Comparison of ENCODE assay signal across 16 mouse cellular contexts in genomic region chr8:79289592-79289991, GRCm38 (mm10). TPM values are rescaled to one million over a fixed set of nuclear protein-coding genes. Genes with fewer than 3 reads are reported as not detected.
A peak's percentile ranks its signal among the peaks of the same experiment; 100 is the strongest.
DNase-seq lines count a peak whose midpoint lies in the region; ATAC-seq lines count a peak whose summit lies in the region.
"Had no signal": no experiment of that assay in that cellular context is flagged by ENCODE, and none has a peak within 500 bp of the region (broad histone marks: within the 10 kb centered on the region; RNA-seq: fewer than 3 reads in every experiment).

No protein-coding gene starts in this region.

- intact Hi-C loops in gastrocnemius, postnatal 36 days (cut with DNase I) = loop anchor here (10.0 kb wide), 1 partner anchor 465 kb away; the partner anchor contains the start of gene Lsm6
- intact Hi-C loops in left cerebral cortex, postnatal 4 days (cut with DNase I) = no loop called here
- intact Hi-C loops in left cerebral cortex, postnatal 14 days (cut with DNase I) = no loop called here

- peak; percentile 15 for DNase-seq in gastrocnemius, postnatal 10 days
- DNase-seq in gastrocnemius, postnatal 36 days = no peak
- peak; percentile 25 for DNase-seq in left cerebral cortex, postnatal 4 days
- no peak for DNase-seq in left cerebral cortex, postnatal 14 days (ENCODE audit: low spot score in 2 of 2)
- peak; percentile 58 for DNase-seq in testis, postnatal 10 days (ENCODE audit: low spot score)
- no peak for DNase-seq in testis, postnatal 14 days (ENCODE audit: low spot score)
- DNase-seq: lung, adult 18-20 months had no signal

- ATAC-seq in CD4-positive, CD25-positive, alpha-beta regulatory T cell, adult 4 months = no peak
- ATAC-seq: intestine, embryonic 15.5 days had no signal

RNA-seq across cellular contexts. Expression of gene Mmaa, which starts 5.1 kb away (rescaled TPM):
- total RNA-seq in gastrocnemius, postnatal 10 days (2021) = 10 to 100 TPM; 17.3 to 17.5 TPM
- total RNA-seq in gastrocnemius, postnatal 36 days (2021) = 10 to 100 TPM; 17.7 to 18.9 TPM
- 10 to 100 TPM; 21.0 to 23.6 TPM for total RNA-seq in left cerebral cortex, postnatal 4 days (2021)
- 10 to 100 TPM; 22.1 to 24.2 TPM for total RNA-seq in left cerebral cortex, postnatal 14 days (2021)
- 10 to 100 TPM in 1 of 2 experiments, 1 to 10 TPM in 1; 8.3 to 10.4 TPM for polyA plus RNA-seq in CD4-positive, CD25-positive, alpha-beta regulatory T cell, adult 4 months (2017; shearing (Covaris generic))

RNA-seq across cellular contexts. Expression of gene 1700011L22Rik, which starts 41.2 kb away (rescaled TPM):
- not detected for total RNA-seq in gastrocnemius, postnatal 10 days (2021)
- total RNA-seq in gastrocnemius, postnatal 36 days (2021) = not detected
- not detected for total RNA-seq in left cerebral cortex, postnatal 4 days (2021)
- total RNA-seq in left cerebral cortex, postnatal 14 days (2021) = not detected
- polyA plus RNA-seq in CD4-positive, CD25-positive, alpha-beta regulatory T cell, adult 4 months (2017; shearing (Covaris generic)) = not detected
- total RNA-seq: heart, adult 8-10 months; hematopoietic stem cell, adult 5-6 weeks; layer of hippocampus, postnatal 10 days had no signal
- polyA plus RNA-seq: embryonic facial prominence, embryonic 10.5 days; intestine, embryonic 15.5 days; limb, embryonic 10.5 days; myocyte; spleen, adult 2 months had no signal

Comparison
In these comparisons a context has a peak if more than half of its experiments do, and no peak if none do; other contexts are left out.
1. DNase-seq: peak in gastrocnemius, postnatal 10 days (single experiment), left cerebral cortex, postnatal 4 days (single experiment) and testis, postnatal 10 days (single experiment); none in gastrocnemius, postnatal 36 days (0 of 2), left cerebral cortex, postnatal 14 days (0 of 2) and testis, postnatal 14 days (single experiment).